Mouse (Mus musculus): ENCODE measurements around the gene 1700113H08Rik.

The 1700113H08Rik gene

DNA sequence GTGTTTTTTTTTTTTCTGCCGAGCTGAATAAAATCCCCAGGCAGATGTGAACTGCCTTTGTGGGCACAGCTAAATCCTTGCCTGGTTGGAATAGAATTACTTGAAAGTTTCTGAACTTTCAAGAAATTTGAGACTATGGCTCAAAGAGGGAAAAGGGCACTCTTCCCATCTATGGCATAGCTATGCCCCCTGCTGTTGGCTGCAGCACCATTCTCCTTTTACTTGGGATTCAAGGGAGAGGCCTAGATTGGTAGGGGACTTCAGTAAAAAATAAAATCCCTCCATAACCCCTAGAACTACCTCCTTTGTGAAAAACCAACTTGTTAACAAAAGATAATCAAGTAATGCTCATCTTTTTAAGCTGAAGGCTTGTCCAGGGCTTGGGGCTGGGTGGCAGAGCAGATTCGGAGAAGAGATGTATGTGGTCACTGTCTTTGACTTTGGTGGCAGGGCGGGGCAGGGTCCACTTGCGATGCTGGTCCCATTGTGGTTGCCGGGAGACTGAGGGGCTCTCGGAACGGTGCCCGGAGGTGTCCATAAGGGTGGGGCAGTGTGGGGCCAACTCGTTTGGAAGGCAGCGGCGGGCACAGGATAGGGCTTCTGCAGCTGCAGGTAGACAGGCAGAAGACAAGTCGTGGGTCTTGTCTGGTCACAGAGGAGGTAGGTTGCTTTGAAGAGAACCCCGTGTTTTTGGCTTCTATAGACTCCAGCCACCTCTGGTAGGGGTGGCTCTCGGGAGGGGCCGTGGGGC, at the start of gene 1700113H08Rik:
Gene 1700113H08Rik (plus strand): TSS at position 546 of the 751 bp plus-strand sequence.
- peak; percentile 55 for DNase-seq (ENCODE audit: low spot score)

DNA sequence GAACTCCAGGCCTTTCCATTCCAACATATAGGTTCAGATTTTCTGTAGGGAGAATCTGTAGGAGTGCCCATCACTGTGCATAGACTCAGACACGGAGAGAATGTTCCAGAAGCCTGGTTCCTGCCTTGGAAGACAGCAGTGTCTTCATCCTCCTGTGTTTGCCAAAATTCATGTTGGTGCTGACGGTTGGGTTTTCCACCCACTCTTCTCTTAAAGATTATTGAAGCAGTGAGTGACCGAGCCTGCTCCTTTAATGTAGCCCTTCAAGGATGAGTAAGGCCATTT, 49.7 kb upstream of the 1700113H08Rik start:
- DNase-seq (ENCODE audit: low spot score): no peak

DNA sequence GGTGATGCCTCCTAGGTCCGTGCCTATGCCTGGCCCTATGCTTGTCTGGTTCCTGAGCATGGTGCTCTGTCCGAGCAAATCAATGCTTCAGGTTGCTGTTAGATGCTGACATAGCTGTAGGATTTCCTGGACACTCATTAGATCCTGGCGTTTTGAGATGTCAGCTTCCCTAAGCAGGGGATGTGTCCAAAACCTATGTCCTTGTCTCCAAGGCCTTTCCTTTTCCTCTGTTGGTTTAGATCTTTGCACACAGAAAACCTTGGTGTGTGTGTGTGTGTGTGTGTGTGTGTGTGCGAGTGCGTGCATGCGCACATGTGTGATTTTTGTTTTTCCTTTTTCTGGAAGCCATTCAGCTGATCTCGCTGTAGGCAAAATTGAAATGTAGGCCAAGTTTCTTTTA, 45.8 kb upstream of the 1700113H08Rik start:
- no peak for DNase-seq (ENCODE audit: low spot score)

DNA sequence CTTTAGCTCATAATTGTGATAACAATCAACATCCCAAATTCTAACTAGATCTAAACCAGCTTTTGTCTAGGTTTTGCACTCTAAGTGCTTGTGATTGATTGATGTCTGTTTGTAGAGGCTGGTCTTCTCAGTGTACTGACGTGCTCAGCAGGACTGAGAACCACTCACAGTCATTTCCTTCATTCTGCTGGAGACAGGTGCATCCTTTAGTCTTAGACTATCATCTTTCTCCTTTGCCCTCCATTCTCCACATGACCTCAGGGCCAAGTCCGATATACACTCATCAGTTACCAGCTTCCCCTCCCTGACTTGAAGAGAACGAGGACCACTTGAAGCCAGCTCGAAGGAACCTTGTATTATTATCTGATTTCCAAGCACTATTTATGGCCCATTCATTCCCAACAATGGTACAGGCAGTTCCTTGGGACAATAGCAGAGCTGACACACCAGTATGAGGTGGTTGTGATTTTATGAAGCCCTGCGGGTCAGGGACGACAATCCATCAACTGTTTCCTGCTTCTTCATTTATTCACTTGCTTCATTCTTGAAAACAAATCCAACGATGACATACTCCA, 43.4 kb upstream of the 1700113H08Rik start:
- no peak for DNase-seq (ENCODE audit: low spot score)

- DNase-seq (ENCODE audit: low spot score): no peak
These were observed 42.4 kb upstream of the 1700113H08Rik start for GRCm38 (mm10) chr10:87015403-87015802.

GRCm38 (mm10) chr10:87016151-87016692, 41.6 kb upstream of the 1700113H08Rik start:
- peak; percentile 55 for DNase-seq (ENCODE audit: low spot score)

- DNase-seq (ENCODE audit: low spot score): no peak
These were observed 39.0 kb upstream of the 1700113H08Rik start for GRCm38 (mm10) chr10:87018876-87019275.

- DNase-seq (ENCODE audit: low spot score): peak; percentile 54
These were observed 37.1 kb upstream of the 1700113H08Rik start for GRCm38 (mm10) chr10:87020711-87021110.

- DNase-seq (ENCODE audit: low spot score): peak; percentile 96
These were observed 33.0 kb upstream of the 1700113H08Rik start for GRCm38 (mm10) chr10:87024884-87025283.

DNA sequence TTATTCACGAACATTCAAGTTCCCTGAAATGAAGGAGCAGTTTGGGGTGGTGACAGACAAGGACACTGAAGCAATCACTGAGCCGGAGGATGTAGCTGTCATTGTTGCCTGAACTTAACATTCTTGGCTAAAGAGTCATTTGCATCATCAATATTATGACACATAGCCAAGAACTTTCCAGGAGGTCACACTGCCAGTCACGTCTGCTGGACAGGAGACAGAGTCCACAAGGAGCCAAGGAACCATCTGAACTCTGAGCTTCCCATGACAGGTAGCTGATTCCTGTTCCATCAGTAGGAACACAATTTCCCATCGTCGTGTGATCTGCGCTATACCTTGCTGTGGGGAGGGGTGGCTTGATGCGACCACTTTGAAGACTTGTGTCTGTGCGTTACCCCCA, 25.1 kb upstream of the 1700113H08Rik start:
- DNase-seq (ENCODE audit: low spot score): no peak

DNA sequence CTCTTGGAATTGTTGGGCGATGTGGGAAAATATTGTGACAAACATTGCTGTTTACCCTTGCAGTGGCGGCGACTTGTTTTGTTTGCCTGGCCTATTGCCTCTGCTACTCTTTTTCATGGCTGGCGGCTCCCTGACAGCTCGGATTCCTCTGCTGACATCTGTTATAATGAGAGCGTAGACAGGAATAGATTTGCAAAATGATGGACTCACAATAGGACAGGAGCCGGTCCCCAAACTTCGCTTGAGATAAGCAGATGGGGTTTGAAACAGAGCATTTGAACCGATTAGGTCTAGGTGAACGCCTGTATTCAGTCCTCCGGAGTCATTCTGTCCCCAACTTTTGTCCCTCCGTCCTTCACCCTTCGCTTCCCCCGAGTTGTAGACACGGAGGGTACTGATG, 22.0 kb upstream of the 1700113H08Rik start:
- peak; percentile 37 for DNase-seq (ENCODE audit: low spot score)

GRCm38 (mm10) chr10:87036271-87036703, 21.6 kb upstream of the 1700113H08Rik start:
- DNase-seq (ENCODE audit: low spot score): peak; percentile 40

- DNase-seq (ENCODE audit: low spot score): no peak
These were observed 20.8 kb upstream of the 1700113H08Rik start for GRCm38 (mm10) chr10:87037062-87037461.

- no peak for DNase-seq (ENCODE audit: low spot score)
These were observed 18.5 kb upstream of the 1700113H08Rik start for GRCm38 (mm10) chr10:87039340-87039739.

DNA sequence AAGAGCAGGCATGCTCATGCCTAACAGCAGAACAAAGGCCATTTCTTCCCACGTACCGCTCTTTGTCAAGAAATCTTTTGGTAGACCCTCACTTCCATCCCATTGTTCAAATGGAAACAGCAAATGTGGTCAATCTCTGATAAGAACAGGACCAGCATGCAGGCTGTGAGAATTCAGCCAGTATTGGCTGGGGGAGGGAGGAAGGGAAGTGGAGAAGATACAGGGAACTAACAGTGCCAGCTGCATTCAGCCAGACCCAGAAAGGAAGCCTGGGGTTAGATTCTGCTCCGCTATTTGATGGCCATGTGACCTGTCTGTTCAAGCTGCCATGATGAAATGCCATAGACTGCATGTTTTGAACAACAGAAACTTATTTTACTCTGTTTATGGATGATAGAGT, 18.0 kb upstream of the 1700113H08Rik start:
- DNase-seq (ENCODE audit: low spot score): no peak

- no peak for DNase-seq (ENCODE audit: low spot score)
These were observed 16.6 kb upstream of the 1700113H08Rik start for GRCm38 (mm10) chr10:87041265-87041664.

- DNase-seq (ENCODE audit: low spot score): no peak
These were observed 12.6 kb upstream of the 1700113H08Rik start for GRCm38 (mm10) chr10:87045273-87045672.

GRCm38 (mm10) chr10:87046469-87046868, 11.4 kb upstream of the 1700113H08Rik start:
- peak; percentile 55 for DNase-seq (ENCODE audit: low spot score)

DNA sequence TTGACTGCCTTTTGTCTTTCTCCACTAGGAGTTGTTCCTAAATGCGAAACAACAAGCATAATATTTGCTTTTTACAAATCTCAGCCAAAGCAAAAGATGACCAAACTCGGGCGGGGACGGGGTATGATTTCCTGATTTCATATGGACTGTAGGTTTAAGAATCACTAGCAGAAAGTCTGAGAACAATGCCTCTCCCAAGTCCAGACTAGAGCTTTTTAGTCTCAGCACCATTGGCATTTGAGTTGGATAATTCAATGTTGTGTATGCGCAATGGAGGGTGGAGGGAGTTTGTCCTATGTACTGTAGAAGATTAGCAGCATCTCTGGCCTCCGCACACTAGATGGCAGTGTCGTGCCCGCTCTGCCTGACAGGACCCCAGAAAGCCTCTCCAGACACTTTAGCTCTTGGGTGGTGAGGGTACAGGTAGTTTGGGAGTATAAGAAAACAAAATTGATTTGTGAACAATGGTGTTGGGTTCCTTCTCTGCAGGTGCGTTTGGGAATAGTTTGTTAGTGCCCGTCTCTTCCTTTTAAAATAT, 10.8 kb upstream of the 1700113H08Rik start:
- peak; percentile 27 for DNase-seq (ENCODE audit: low spot score)

DNA sequence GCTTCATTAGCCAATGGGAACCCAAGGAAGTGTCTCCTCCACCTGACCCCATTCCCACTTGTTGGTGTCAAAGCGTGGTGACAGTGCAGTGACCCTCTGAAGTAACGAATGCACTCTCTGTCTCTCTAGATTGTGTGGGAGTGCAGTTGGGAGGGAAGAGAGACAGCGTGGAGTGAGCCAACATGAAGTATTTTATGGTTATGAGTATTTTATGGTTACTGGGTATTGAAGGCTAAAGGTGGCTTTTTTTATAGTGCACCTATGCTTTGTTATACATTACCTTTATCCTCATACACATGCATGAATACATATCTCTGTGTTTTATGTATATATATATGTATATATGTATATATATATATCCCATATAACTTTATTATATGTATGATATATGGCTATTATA, 8.7 kb upstream of the 1700113H08Rik start:
- no peak for DNase-seq (ENCODE audit: low spot score)

- DNase-seq (ENCODE audit: low spot score): no peak
These were observed 6.1 kb upstream of the 1700113H08Rik start for GRCm38 (mm10) chr10:87051714-87052113.

DNA sequence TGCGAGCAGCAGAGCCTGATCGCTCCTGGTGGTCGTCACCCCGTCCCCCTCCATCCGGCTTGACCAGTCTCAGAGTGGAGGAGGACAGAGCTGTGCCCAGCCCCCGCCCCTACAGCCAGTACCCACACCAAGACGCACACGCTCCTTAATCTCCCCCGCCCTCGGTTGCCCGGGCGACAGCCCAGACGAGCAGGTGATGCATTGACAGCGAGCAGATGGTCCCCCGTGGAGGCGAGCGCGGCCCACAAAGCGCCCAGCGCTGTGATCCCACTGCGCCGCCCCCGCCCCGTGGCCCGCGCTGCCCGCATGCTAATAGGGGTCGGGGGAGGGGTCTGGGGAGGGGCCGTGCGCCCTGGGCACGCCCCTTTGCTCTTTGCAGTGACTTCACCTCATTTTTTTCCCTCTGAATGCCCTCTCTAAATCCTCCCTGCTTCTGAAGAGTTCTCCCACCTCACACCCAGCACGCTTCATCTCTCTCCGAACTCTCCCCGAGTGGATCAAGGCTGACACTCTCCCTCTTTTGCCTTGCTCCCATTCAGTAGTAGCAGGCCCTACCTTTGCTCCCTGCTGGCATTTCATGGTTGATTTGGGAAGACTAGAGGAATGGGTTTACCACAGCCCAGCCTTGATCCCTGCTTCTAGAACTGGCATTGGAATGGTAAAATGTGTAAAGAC, 543 bp downstream of the 1700113H08Rik start:
- DNase-seq (ENCODE audit: low spot score): peak; percentile 86

DNA sequence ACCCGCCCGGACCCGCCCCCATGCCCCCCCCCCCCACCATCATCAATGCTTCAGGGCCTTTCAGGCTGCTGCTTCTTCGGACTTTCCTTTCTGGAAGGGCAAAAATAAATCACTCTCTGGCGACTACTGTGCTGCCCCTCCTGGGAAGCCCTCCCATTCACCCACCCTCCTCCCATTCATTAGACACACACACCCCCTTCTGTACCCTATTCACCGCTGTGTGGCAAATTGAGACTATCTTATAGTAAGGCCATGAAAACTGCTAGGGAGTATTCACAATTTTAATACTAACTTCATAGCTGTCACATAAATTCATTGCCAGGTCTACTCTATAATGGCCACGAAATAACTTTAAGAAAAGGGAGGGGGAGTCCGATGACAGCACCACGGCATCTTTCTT, 1.1 kb downstream of the 1700113H08Rik start:
- peak; percentile 50 for DNase-seq (ENCODE audit: low spot score)

Measured in embryo, embryonic 10.5 days (tissue).